Mouse (Mus musculus): ENCODE results near the gene Ddx27. TPM values are rescaled to one million over a fixed set of nuclear protein-coding genes. Genes with fewer than 3 reads are reported as not detected.

Ddx27 gene
- polyA plus RNA-seq, 3 experiments from 2014 or later, result 33.6 to 38.9 (median 35.1) TPM

Other genes with a start within 250 kb of the Ddx27 start
- gene Trp53rkb, start 222.7 kb upstream of the Ddx27 start, polyA plus RNA-seq (2017; shearing (Covaris generic)), result under 1 TPM; 0.11 to 0.83 (median 0.44) TPM
- 1 to 10 TPM; 2.4 to 4.2 (median 3.6) TPM for gene Arfgef2, start 209.6 kb upstream of the Ddx27 start, polyA plus RNA-seq (2017; shearing (Covaris generic))
- gene Cse1l, start 109.2 kb upstream of the Ddx27 start, polyA plus RNA-seq (2017; shearing (Covaris generic)), result 10 to 100 TPM; 58.2 to 87.3 (median 67.6) TPM
- gene Stau1, start 18.9 kb upstream of the Ddx27 start, polyA plus RNA-seq (2017; shearing (Covaris generic)), result 10 to 100 TPM; 32.9 to 54.0 (median 51.8) TPM
- gene Znfx1, start 47.8 kb downstream of the Ddx27 start, polyA plus RNA-seq (2017; shearing (Covaris generic)), result 10 to 100 TPM; 20.4 to 25.2 (median 22.4) TPM
- gene Kcnb1, start 175.0 kb downstream of the Ddx27 start, polyA plus RNA-seq (2017; shearing (Covaris generic)), result 1 to 10 TPM in 1 of 3 experiments, under 1 TPM in 2; 0.87 to 1.1 (median 0.88) TPM
- gene Ptgis, start 225.4 kb downstream of the Ddx27 start, polyA plus RNA-seq (2017; shearing (Covaris generic)), result not detected